Mouse (Mus musculus): Measurements from ENCODE around the gene Rundc3a. TPM values are rescaled to one million over a fixed set of nuclear protein-coding genes. Genes with fewer than 3 reads are reported as not detected.

Gene Rundc3a
- polyA plus RNA-seq, 1 experiment from 2014 or later = 12.1 TPM

DNA sequence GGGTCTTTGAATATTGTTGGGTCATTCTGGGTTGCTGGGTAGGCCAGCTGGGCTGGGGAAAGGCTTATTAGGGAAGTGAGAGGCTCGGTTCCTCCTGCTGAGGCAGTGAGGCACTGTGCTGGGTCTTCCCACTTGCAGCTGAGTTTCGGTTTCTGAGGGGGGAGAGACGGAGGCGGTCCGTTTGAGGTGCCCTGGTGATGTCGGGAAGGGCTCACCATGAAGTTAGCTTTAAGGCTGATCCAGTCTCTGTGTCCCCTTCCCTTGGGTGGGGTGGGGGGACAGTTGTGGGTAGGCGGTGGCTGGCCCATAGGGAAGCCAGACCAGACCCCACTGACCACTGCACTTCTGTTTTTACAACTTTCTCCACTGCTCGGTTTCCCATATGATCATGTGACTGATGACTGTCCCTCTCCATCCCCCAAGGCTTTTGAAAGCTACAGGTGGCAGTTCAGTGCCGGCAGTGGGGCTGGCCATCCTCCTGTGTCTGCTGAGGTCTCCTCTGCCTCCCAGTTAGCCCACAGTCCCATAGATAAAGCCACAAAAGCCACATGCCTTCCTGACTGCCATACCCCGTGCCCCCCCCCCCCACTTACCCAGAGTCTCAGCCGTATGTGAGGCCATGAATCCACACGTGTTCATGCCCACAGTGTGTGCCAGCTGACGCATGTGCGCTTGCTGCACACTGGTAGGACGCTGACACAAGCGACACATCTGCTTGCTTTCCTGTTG, 39.1 kb downstream of the Rundc3a start:
- in situ Hi-C loops (cut with MboI; ENCODE audit: low pct_unique_long_range_greater_than_20kb) = no loop called here
- TF ChIP-seq CTCF (IDR thresholded peaks at IDR 0.05) = no peak
- ChIA-PET POLR2A (interaction anchor here (1.1 kb wide), 2 partner anchors 14 to 25 kb away, joined by 3 to 4 read pairs; partner anchors contain the start of gene Slc25a39), CTCF (interaction anchor here (1.2 to 1.9 kb wide), 2 partner anchors 14 to 116 kb away, joined by 3 to 6 read pairs; no protein-coding TSS in a partner anchor)
- ATAC-seq = no peak
- no peaks in the 10 kb centered on the region for H3K27me3 ChIP-seq
- DNase-seq (ENCODE audit: low read depth, low spot score) = no peak

GRCm38 (mm10) chr11:102432896-102433295, 39.7 kb downstream of the Rundc3a start:
- no peaks in the 10 kb centered on the region for H3K27me3 ChIP-seq
- ChIA-PET CTCF (interaction anchor here (1.2 kb wide), 1 partner anchor 117 kb away, joined by 3 read pairs; no protein-coding TSS in a partner anchor), POLR2A (interaction anchor here (1.1 kb wide), 1 partner anchor 13 kb away, joined by 4 read pairs; no protein-coding TSS in a partner anchor)
- TF ChIP-seq CTCF (IDR thresholded peaks at IDR 0.05) = no peak
- no peak for ATAC-seq
- in situ Hi-C loops (cut with MboI; ENCODE audit: low pct_unique_long_range_greater_than_20kb) = no loop called here
- no peak for DNase-seq (ENCODE audit: low read depth, low spot score)

DNA sequence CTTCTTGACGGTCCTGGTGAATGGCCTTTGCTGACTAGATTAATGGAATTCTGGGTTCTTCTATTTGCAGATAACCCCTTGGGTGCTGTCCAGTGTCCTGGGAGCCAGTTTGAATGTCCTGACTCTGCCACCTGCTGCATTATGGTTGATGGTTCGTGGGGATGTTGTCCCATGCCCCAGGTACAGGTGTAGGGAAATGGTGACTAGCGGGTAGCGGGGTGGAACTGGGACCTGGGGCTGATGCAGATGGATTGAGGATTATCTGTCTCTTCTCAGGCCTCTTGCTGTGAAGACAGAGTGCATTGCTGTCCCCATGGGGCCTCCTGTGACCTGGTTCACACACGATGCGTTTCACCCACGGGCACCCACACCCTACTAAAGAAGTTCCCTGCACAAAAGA, 40.7 kb downstream of the Rundc3a start:
- POLR2A ChIA-PET = no interaction called here
- TF ChIP-seq CTCF (IDR thresholded peaks at IDR 0.05) = no peak

GRCm38 (mm10) chr11:102434406-102434805, 41.2 kb downstream of the Rundc3a start:
- POLR2A ChIA-PET = interaction anchor here (1.0 kb wide), 1 partner anchor 147 kb away, joined by 8 read pairs; no protein-coding TSS in a partner anchor
- TF ChIP-seq CTCF (IDR thresholded peaks at IDR 0.05) = no peak
- DNase-seq (ENCODE audit: low read depth, low spot score) (no peak), ATAC-seq (no peak)
- in situ Hi-C loops (cut with MboI; ENCODE audit: low pct_unique_long_range_greater_than_20kb) = no loop called here
- H3K27me3 ChIP-seq = no peaks in the 10 kb centered on the region
- CTCF ChIA-PET = interaction anchor here (1.3 to 1.8 kb wide), 5 partner anchors 9 to 157 kb away, joined by 3 to 11 read pairs (median 5); partner anchors contain the start of gene Fam171a2

More for the DNA sequence above, 40.7 kb downstream of the Rundc3a start:
- in situ Hi-C loops (cut with MboI; ENCODE audit: low pct_unique_long_range_greater_than_20kb) = no loop called here
- CTCF ChIA-PET = interaction anchor here (1.3 to 1.8 kb wide), 5 partner anchors 8 to 156 kb away, joined by 3 to 11 read pairs (median 5); partner anchors contain the start of gene Fam171a2
- ATAC-seq = no peak
- no peak for DNase-seq (ENCODE audit: low read depth, low spot score)
- no peaks in the 10 kb centered on the region for H3K27me3 ChIP-seq

- no peak for TF ChIP-seq CTCF (IDR thresholded peaks at IDR 0.05)
- DNase-seq (ENCODE audit: low read depth, low spot score) (no peak), ATAC-seq (no peak)
- POLR2A ChIA-PET = interaction anchor here (0.8 to 1.0 kb wide), 2 partner anchors 140 to 148 kb away, joined by 3 to 8 read pairs; no protein-coding TSS in a partner anchor
- CTCF ChIA-PET = interaction anchor here (1.3 to 1.8 kb wide), 5 partner anchors 9 to 158 kb away, joined by 3 to 11 read pairs (median 5); partner anchors contain the start of gene Fam171a2
- in situ Hi-C loops (cut with MboI; ENCODE audit: low pct_unique_long_range_greater_than_20kb) = no loop called here
- no peaks in the 10 kb centered on the region for H3K27me3 ChIP-seq
These were observed 41.9 kb downstream of the Rundc3a start for GRCm38 (mm10) chr11:102434816-102435705.

DNA sequence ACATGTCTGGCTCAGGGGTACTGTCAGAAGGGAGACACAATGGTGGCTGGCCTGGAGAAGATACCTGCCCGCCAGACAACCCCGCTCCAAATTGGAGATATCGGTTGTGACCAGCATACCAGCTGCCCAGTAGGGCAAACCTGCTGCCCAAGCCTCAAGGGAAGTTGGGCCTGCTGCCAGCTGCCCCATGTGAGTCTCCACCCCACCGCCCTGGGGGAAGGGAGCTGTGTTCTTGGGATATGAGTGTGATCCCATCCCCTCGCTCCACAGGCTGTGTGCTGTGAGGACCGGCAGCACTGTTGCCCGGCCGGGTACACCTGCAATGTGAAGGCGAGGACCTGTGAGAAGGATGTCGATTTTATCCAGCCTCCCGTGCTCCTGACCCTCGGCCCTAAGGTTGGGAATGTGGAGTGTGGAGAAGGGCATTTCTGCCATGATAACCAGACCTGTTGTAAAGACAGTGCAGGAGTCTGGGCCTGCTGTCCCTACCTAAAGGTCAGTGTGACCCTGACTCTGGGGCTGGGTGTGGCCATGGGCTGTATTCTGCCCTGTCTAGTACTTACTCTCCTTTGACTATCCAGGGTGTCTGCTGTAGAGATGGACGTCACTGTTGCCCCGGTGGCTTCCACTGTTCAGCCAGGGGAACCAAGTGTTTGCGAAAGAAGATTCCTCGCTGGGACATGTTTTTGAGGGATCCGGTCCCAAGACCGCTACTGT, 42.7 kb downstream of the Rundc3a start:
- no peaks in the 10 kb centered on the region for H3K27me3 ChIP-seq
- ATAC-seq (no peak), DNase-seq (ENCODE audit: low read depth, low spot score) (no peak)
- in situ Hi-C loops (cut with MboI; ENCODE audit: low pct_unique_long_range_greater_than_20kb) = no loop called here
- ChIA-PET CTCF (interaction anchor here (1.4 kb wide), 1 partner anchor 127 kb away, joined by 3 read pairs; no protein-coding TSS in a partner anchor), POLR2A (interaction anchor here (0.8 to 1.0 kb wide), 2 partner anchors 140 to 149 kb away, joined by 3 to 8 read pairs; no protein-coding TSS in a partner anchor)
- no peak for TF ChIP-seq CTCF (IDR thresholded peaks at IDR 0.05)

DNA sequence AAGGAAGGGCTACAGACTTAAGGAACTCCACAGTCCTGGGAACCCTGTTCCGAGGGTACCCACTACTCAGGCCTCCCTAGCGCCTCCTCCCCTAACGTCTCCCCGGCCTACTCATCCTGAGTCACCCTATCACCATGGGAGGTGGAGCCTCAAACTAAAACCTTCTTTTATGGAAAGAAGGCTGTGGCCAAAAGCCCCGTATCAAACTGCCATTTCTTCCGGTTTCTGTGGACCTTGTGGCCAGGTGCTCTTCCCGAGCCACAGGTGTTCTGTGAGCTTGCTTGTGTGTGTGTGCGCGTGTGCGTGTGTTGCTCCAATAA, 43.2 kb downstream of the Rundc3a start:
- ATAC-seq = no peak
- no peak for DNase-seq (ENCODE audit: low read depth, low spot score)

GRCm38 (mm10) chr11:102437120-102438061, 44.2 kb downstream of the Rundc3a start:
- H3K27me3 ChIP-seq = no peaks in the 10 kb centered on the region
- CTCF ChIA-PET = interaction anchor here (1.4 kb wide), 1 partner anchor 128 kb away, joined by 3 read pairs; no protein-coding TSS in a partner anchor
- TF ChIP-seq CTCF (IDR thresholded peaks at IDR 0.05) = no peak
- no peak for DNase-seq (ENCODE audit: low read depth, low spot score)
- POLR2A ChIA-PET = interaction anchor here (1.2 kb wide), 1 partner anchor 8 kb away, joined by 6 read pairs; no protein-coding TSS in a partner anchor
- ATAC-seq = no peak
- in situ Hi-C loops (cut with MboI; ENCODE audit: low pct_unique_long_range_greater_than_20kb) = no loop called here

More for the DNA sequence above, 43.2 kb downstream of the Rundc3a start:
- CTCF ChIA-PET = interaction anchor here (1.4 kb wide), 1 partner anchor 127 kb away, joined by 3 read pairs; no protein-coding TSS in a partner anchor
- in situ Hi-C loops (cut with MboI; ENCODE audit: low pct_unique_long_range_greater_than_20kb) = no loop called here
- TF ChIP-seq CTCF (IDR thresholded peaks at IDR 0.05) = no peak
- H3K27me3 ChIP-seq = no peaks in the 10 kb centered on the region
- POLR2A ChIA-PET = interaction anchor here (1.2 kb wide), 1 partner anchor 9 kb away, joined by 6 read pairs; no protein-coding TSS in a partner anchor
